Mouse (Mus musculus) limb, embryonic 15.5 days (tissue): Measurements from ENCODE around the gene Gm3259. TPM values are rescaled to one million over a fixed set of nuclear protein-coding genes. Genes with fewer than 3 reads are reported as not detected.
"Not testable (repeated sequence)": the region's sequence is repeated elsewhere in the genome, so short reads cannot be mapped to it uniquely, and the experiment has no call there.

Source experiments
- ATAC-seq: fragments of 200-750 bp; cut with Nextera tagmentation; 2 replicates; pipeline ENCODE4 v1.8.0; 2017; ENCODE audit warnings: low read depth, moderate TSS enrichment; ENCODE audit not compliant: insufficient number of reproducible peaks, low FRiP score, low TSS enrichment
- H3K27ac ChIP-seq: fragments of 300-500 bp; sonication (generic); 2 replicates; pipeline ENCODE4 v1.5.1; 2015; ENCODE audit warnings: moderate library complexity, mild to moderate bottlenecking, inconsistent platforms
- H3K27me3 ChIP-seq: fragments of 300-500 bp; sonication (generic); 2 replicates; pipeline ENCODE4 v1.6.1; 2015; ENCODE audit warnings: inconsistent platforms
- H3K36me3 ChIP-seq: fragments of 300-500 bp; sonication (generic); 2 replicates; pipeline ENCODE4 v1.6.1; 2015; ENCODE audit warnings: inconsistent platforms
- H3K4me1 ChIP-seq: fragments of 300-500 bp; sonication (generic); 2 replicates; pipeline ENCODE4 v1.6.1; 2015; ENCODE audit warnings: inconsistent platforms
- H3K4me2 ChIP-seq: fragments of 300-500 bp; sonication (generic); 2 replicates; pipeline ENCODE4 v1.6.1; 2015; ENCODE audit warnings: mild to moderate bottlenecking, inconsistent platforms
- H3K4me3 ChIP-seq: fragments of 300-500 bp; sonication (generic); 2 replicates; pipeline ENCODE4 v1.5.1; 2015; ENCODE audit warnings: mild to moderate bottlenecking, inconsistent platforms
- H3K9ac ChIP-seq: fragments of 300-500 bp; sonication (generic); 2 replicates; pipeline ENCODE4 v1.6.1; 2015; ENCODE audit warnings: inconsistent platforms
- H3K9me3 ChIP-seq: fragments of 300-500 bp; sonication (generic); 2 replicates; pipeline ENCODE4 v1.6.1; 2016; ENCODE audit warnings: inconsistent platforms
- WGBS: fragments of 180-500 bp; shearing (Covaris S2); methylation state at CpG from one replicate; pipeline ENCODE4 v1.1.7; 2015; 5-methylcytosine and 5-hydroxymethylcytosine counted together
- polyA plus RNA-seq: library from polyadenylated mRNA; unstranded; fragments of >200 nt; fragmentation: Nextera tagmentation; extraction: Ambion mirVana; gene quantifications from 2 replicates; pipeline ENCODE4 v1.2.1, GENCODE M21; 2015

Gm3259 gene
- polyA plus RNA-seq, result not detected in 2 replicates

GRCm38 (mm10) chr5:95305611-95306010, at the start of gene Gm3259:
Gene Gm3259, plus strand, starts transcription at chr5:95305911.
- not testable (repeated sequence) for H3K9me3 ChIP-seq, H3K27me3 ChIP-seq, ATAC-seq, H3K36me3 ChIP-seq, H3K4me3 ChIP-seq, H3K27ac ChIP-seq, H3K4me1 ChIP-seq, H3K9ac ChIP-seq, H3K4me2 ChIP-seq
- 55% methylated on average over 2 of the region's 2 CpGs for WGBS

DNA sequence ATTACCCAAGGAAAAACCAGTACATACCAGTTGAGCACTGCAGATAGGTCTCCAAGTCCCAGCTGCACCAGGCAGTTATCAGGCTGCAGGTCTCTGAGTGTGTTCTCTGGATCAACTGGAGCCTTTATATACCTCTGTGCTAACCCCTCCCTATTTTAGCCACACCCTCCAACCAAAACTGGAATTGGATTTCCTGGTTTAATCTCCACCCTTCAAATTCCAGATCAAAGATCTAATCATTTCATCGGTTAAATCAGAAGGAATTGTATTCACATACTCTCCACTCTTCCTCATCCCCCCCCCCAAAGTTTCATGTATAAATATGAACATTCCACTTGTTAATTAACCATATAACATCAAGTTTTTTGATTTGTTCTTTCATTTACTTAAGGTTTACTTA, 33.0 kb upstream of the Gm3259 start, which contains the start of gene Gm10424:
Gene Gm10424 (minus strand): TSS at position 101 of the 400 bp plus-strand sequence.
- not testable (repeated sequence) for H3K4me1 ChIP-seq, H3K4me2 ChIP-seq, H3K9me3 ChIP-seq, H3K27ac ChIP-seq, ATAC-seq, H3K4me3 ChIP-seq, H3K9ac ChIP-seq, H3K27me3 ChIP-seq, H3K36me3 ChIP-seq
- WGBS, result no CpG with 5 or more reads among the region's 1 CpGs

Other genes starting within 250 kb of the Gm3259 start
- not detected in 2 replicates for gene Gm7942, start 199.0 kb upstream of the Gm3259 start, polyA plus RNA-seq
- not detected in 2 replicates for gene Gm16513, start 123.3 kb upstream of the Gm3259 start, polyA plus RNA-seq
- gene Gm10424, start 33.1 kb upstream of the Gm3259 start, polyA plus RNA-seq, result not detected in 2 replicates
- gene D5Ertd577e, start 150.9 kb downstream of the Gm3259 start, polyA plus RNA-seq, result not detected in 2 replicates
- gene Gm3286, start 204.8 kb downstream of the Gm3259 start, polyA plus RNA-seq, result not detected in 2 replicates